9 mouse cellular contexts compared by ENCODE assay signal in genomic region chr13:90886568-90886983, GRCm38 (mm10). TPM values are rescaled to one million over a fixed set of nuclear protein-coding genes. Genes with fewer than 3 reads are reported as not detected.
A peak's percentile ranks its signal among the peaks of the same experiment; 100 is the strongest.
DNase-seq lines count a peak whose midpoint lies in the region; ATAC-seq lines count a peak whose summit lies in the region.
"Had no signal": no experiment of that assay in that cellular context is flagged by ENCODE, and none has a peak within 500 bp of the region (broad histone marks: within the 10 kb centered on the region; RNA-seq: fewer than 3 reads in every experiment).

No protein-coding gene starts in this region.

- peak overlapping the region; percentile 34 for H3K4me3 ChIP-seq in embryonic facial prominence, embryonic 12.5 days
- H3K4me3 ChIP-seq in limb, embryonic 12.5 days (replicated peaks): peak overlapping the region; percentile 41
- H3K4me3 ChIP-seq in midbrain, embryonic 14.5 days (replicated peaks; ENCODE audit: low read depth, low read length): peak overlapping the region; percentile 31

- H3K27me3 ChIP-seq in embryonic facial prominence, embryonic 12.5 days: no peaks in the 10 kb centered on the region
- H3K27me3 ChIP-seq in limb, embryonic 12.5 days: no peaks in the 10 kb centered on the region; the same call in 1 of the 2 replicates
- no peaks in the 10 kb centered on the region for H3K27me3 ChIP-seq in midbrain, embryonic 14.5 days (ENCODE audit: control insufficient read depth, insufficient read depth, low read length)

- no peak overlapping the region for H3K27ac ChIP-seq in embryonic facial prominence, embryonic 12.5 days
- H3K27ac ChIP-seq in limb, embryonic 12.5 days: no peak overlapping the region
- H3K27ac ChIP-seq in midbrain, embryonic 14.5 days (replicated peaks; ENCODE audit: low read depth, low read length): no peak overlapping the region

- H3K4me2 ChIP-seq in embryonic facial prominence, embryonic 12.5 days (replicated peaks): peak overlapping the region; percentile 59
- peak overlapping the region; percentile 63 for H3K4me2 ChIP-seq in limb, embryonic 12.5 days
- H3K4me2 ChIP-seq in midbrain, embryonic 14.5 days (ENCODE audit: low read length): peak overlapping the region; percentile 65

- WGBS in embryonic facial prominence, embryonic 12.5 days: under 1% methylated on average over 18 of the region's 18 CpGs
- 2% methylated on average over 18 of the region's 18 CpGs for WGBS in limb, embryonic 12.5 days
- WGBS in midbrain, embryonic 14.5 days: under 1% methylated on average over 18 of the region's 18 CpGs

- no peak overlapping the region for H3K9ac ChIP-seq in embryonic facial prominence, embryonic 12.5 days
- H3K9ac ChIP-seq in limb, embryonic 12.5 days (replicated peaks): no peak overlapping the region
- H3K9ac ChIP-seq in midbrain, embryonic 14.5 days (replicated peaks; ENCODE audit: low read length): no peak overlapping the region

- no peaks in the 10 kb centered on the region for H3K9me3 ChIP-seq in embryonic facial prominence, embryonic 12.5 days
- H3K9me3 ChIP-seq in limb, embryonic 12.5 days: no peaks in the 10 kb centered on the region
- H3K9me3 ChIP-seq in midbrain, embryonic 14.5 days (ENCODE audit: control insufficient read depth, low read length): no peaks in the 10 kb centered on the region
- H3K9me3 ChIP-seq: G1E had no signal

- peak; percentile 80 for DNase-seq in 3T3-L1 (ENCODE audit: low read depth, low spot score)
- peak; percentile 63 for DNase-seq in adrenal gland, postnatal 25 days
- DNase-seq in kidney, adult 18-20 months: peak; percentile 73
- peak; percentile 89 for DNase-seq in midbrain, embryonic 14.5 days
- peak; percentile 42 to 70 for DNase-seq in spleen, postnatal 10 days (ENCODE audit: low spot score in 2 of 2)

- peaks cover 9% of the 10 kb centered on the region; the same call in 1 of the 2 replicates for H3K4me1 ChIP-seq in embryonic facial prominence, embryonic 12.5 days
- peaks cover 14% of the 10 kb centered on the region; the same call in 1 of the 2 replicates for H3K4me1 ChIP-seq in limb, embryonic 12.5 days (replicated peaks)
- 0 out of 2 replicates have a peak, but pooled peaks cover 8% of the 10 kb centered on the region for H3K4me1 ChIP-seq in midbrain, embryonic 14.5 days (ENCODE audit: control insufficient read depth, insufficient read depth, low read length)

- no peaks in the 10 kb centered on the region for H3K36me3 ChIP-seq in embryonic facial prominence, embryonic 12.5 days
- H3K36me3 ChIP-seq in limb, embryonic 12.5 days: no peaks in the 10 kb centered on the region
- H3K36me3 ChIP-seq in midbrain, embryonic 14.5 days (ENCODE audit: control insufficient read depth, insufficient read depth, low read length): no peaks in the 10 kb centered on the region
- H3K36me3 ChIP-seq: G1E had no signal

- ATAC-seq in embryonic facial prominence, embryonic 12.5 days (ENCODE audit: insufficient number of reproducible peaks, insufficient read depth, low FRiP score, low TSS enrichment): peak; percentile 38; the same call in 1 of the 2 replicates
- peak; percentile 78 for ATAC-seq in granulocyte monocyte progenitor cell, adult 5-6 weeks (replicated peaks; ENCODE audit: poor library complexity, severe bottlenecking)
- peak; percentile 62; the same call in 1 of the 2 replicates for ATAC-seq in limb, embryonic 12.5 days (ENCODE audit: insufficient number of reproducible peaks, insufficient read depth, low FRiP score, low TSS enrichment, low read depth)
- ATAC-seq in midbrain, embryonic 14.5 days (ENCODE audit: low FRiP score, low TSS enrichment): peak; percentile 67

RNA-seq across cellular contexts. Expression of gene Atp6ap1l, which starts 18.6 kb away (rescaled TPM):
- total RNA-seq in adrenal gland, postnatal 25 days (2021): not detected in 2 replicates
- 1.8 and 3.1 TPM in 2 replicates for polyA plus RNA-seq in embryonic facial prominence, embryonic 12.5 days (2016; fragmentation: Nextera tagmentation; extraction: Ambion mirVana)
- not detected in 2 replicates for total RNA-seq in granulocyte monocyte progenitor cell, adult 5-6 weeks (2014; fragmentation: Nextera tagmentation)
- not detected in 2 replicates for total RNA-seq in granulocyte monocyte progenitor cell, adult 5-6 weeks (2017)
- polyA plus RNA-seq in limb, embryonic 12.5 days (2016; fragmentation: Nextera tagmentation; extraction: Ambion mirVana): 0.55 and 0.56 TPM in 2 replicates
- polyA plus RNA-seq in midbrain, embryonic 14.5 days (2014; fragmentation: Nextera tagmentation; extraction: Ambion mirVana): 0.62 and 0.91 TPM in 2 replicates
- total RNA-seq: G1E had no signal
- polyA plus RNA-seq: G1E had no signal

RNA-seq across cellular contexts. Expression of gene Rps23, which starts 36.2 kb away (rescaled TPM):
- total RNA-seq in adrenal gland, postnatal 25 days (2021): 412 and 567 TPM in 2 replicates
- 232 and 260 TPM in 2 replicates for polyA plus RNA-seq in embryonic facial prominence, embryonic 12.5 days (2016; fragmentation: Nextera tagmentation; extraction: Ambion mirVana)
- 4,007 and 4,325 TPM in 2 replicates for total RNA-seq in granulocyte monocyte progenitor cell, adult 5-6 weeks (2014; fragmentation: Nextera tagmentation)
- 2,405 and 2,818 TPM in 2 replicates for total RNA-seq in granulocyte monocyte progenitor cell, adult 5-6 weeks (2017)
- polyA plus RNA-seq in limb, embryonic 12.5 days (2016; fragmentation: Nextera tagmentation; extraction: Ambion mirVana): 269 and 288 TPM in 2 replicates
- polyA plus RNA-seq in midbrain, embryonic 14.5 days (2014; fragmentation: Nextera tagmentation; extraction: Ambion mirVana): 160 TPM in 2 replicates
